Mouse (Mus musculus) embryo, embryonic 10.5 days (tissue): ENCODE results near the gene Pik3cg.

Experiments
- DNase-seq: peaks from one replicate; pipeline ENCODE4 v3.0.0-alpha.2; 2015; ENCODE audit warnings: low spot score

The Pik3cg gene

GRCm38 (mm10) chr12:32143151-32143550, 65.3 kb downstream of the Pik3cg start:
- DNase-seq, result no peak

- no peak for DNase-seq
Measured at GRCm38 (mm10) chr12:32141766-32142165, 66.7 kb downstream of the Pik3cg start.

- DNase-seq, result no peak
Measured at GRCm38 (mm10) chr12:32138831-32139230, 69.6 kb downstream of the Pik3cg start.

- no peak for DNase-seq
Measured at GRCm38 (mm10) chr12:32138362-32138761, 70.1 kb downstream of the Pik3cg start.

GRCm38 (mm10) chr12:32137542-32137941, 70.9 kb downstream of the Pik3cg start:
- DNase-seq, result no peak

GRCm38 (mm10) chr12:32127599-32128507, 80.6 kb downstream of the Pik3cg start:
- DNase-seq, result peak; percentile 42

- DNase-seq, result no peak
Measured at GRCm38 (mm10) chr12:32127158-32127557, 81.3 kb downstream of the Pik3cg start.

- DNase-seq, result no peak
Measured at GRCm38 (mm10) chr12:32124456-32124855, 84.0 kb downstream of the Pik3cg start.

GRCm38 (mm10) chr12:32124030-32124429, 84.4 kb downstream of the Pik3cg start:
- DNase-seq, result no peak

- no peak for DNase-seq
Measured at GRCm38 (mm10) chr12:32123559-32123958, 84.9 kb downstream of the Pik3cg start.
